Mouse (Mus musculus) mammary gland, adult 2 months (tissue): Measurements from ENCODE around the gene Gm10310. TPM values are rescaled to one million over a fixed set of nuclear protein-coding genes. Genes with fewer than 3 reads are reported as not detected.

ENCODE experiments used
- polyA plus RNA-seq: library from polyadenylated mRNA; depleted of rRNA; stranded (reverse); fragments of >200 nt; gene quantifications from 2 replicates; pipeline ENCODE4 v1.2.3, GENCODE M21; 2012; ENCODE audit warnings: low replicate concordance; rRNA removed

The Gm10310 gene
- not detected in 2 replicates for polyA plus RNA-seq

GRCm38 (mm10) chr10:129984962-129985361 is at the start of gene Gm10310:
Gene Gm10310 (minus strand): TSS chr10:129985062.

GRCm38 (mm10) chr10:130030048-130030447 is 45.2 kb upstream of the Gm10310 start, which contains the start of gene Olfr821:
Gene Olfr821 (plus strand): TSS chr10:130030348.

GRCm38 (mm10) chr10:130012321-130012720 is 27.5 kb upstream of the Gm10310 start, which contains the start of gene Olfr820:
Gene Olfr820 (plus strand): TSS chr10:130012621.

GRCm38 (mm10) chr10:129976040-129976439 is 8.8 kb downstream of the Gm10310 start, which contains the start of gene Olfr247:
Gene Olfr247 (minus strand): TSS chr10:129976140.

GRCm38 (mm10) chr10:129967166-129967565 is 17.7 kb downstream of the Gm10310 start, which contains the start of gene Olfr819:
Gene Olfr819 (minus strand): TSS chr10:129967266.

GRCm38 (mm10) chr10:129949000-129949399 is 35.9 kb downstream of the Gm10310 start, which contains the start of gene Olfr818:
Gene Olfr818 (minus strand): TSS chr10:129949100.

Other genes with a start within 250 kb of the Gm10310 start
- not detected in 2 replicates for gene Olfr806, start 243.1 kb downstream of the Gm10310 start, polyA plus RNA-seq
- gene Olfr807, start 227.3 kb downstream of the Gm10310 start, polyA plus RNA-seq: not detected in 2 replicates
- gene Olfr808, start 219.6 kb downstream of the Gm10310 start, polyA plus RNA-seq: not detected in 2 replicates
- gene Olfr809, start 210.4 kb downstream of the Gm10310 start, polyA plus RNA-seq: not detected in 2 replicates
- not detected in 2 replicates for gene Olfr810, start 190.1 kb downstream of the Gm10310 start, polyA plus RNA-seq
- gene Olfr811, start 180.7 kb downstream of the Gm10310 start, polyA plus RNA-seq: not detected in 2 replicates
- gene Olfr812, start 139.0 kb downstream of the Gm10310 start, polyA plus RNA-seq: not detected in 2 replicates
- not detected in 2 replicates for gene Olfr813, start 129.7 kb downstream of the Gm10310 start, polyA plus RNA-seq
- not detected in 2 replicates for gene Olfr814, start 105.2 kb downstream of the Gm10310 start, polyA plus RNA-seq
- gene Olfr815, start 79.2 kb downstream of the Gm10310 start, polyA plus RNA-seq: not detected in 2 replicates
- not detected in 2 replicates for gene Olfr816, start 69.5 kb downstream of the Gm10310 start, polyA plus RNA-seq
- gene Olfr818, start 36.0 kb downstream of the Gm10310 start, polyA plus RNA-seq: not detected in 2 replicates
- gene Olfr819, start 17.8 kb downstream of the Gm10310 start, polyA plus RNA-seq: not detected in 2 replicates
- not detected in 2 replicates for gene Olfr247, start 8.9 kb downstream of the Gm10310 start, polyA plus RNA-seq
- not detected in 2 replicates for gene Olfr820, start 27.6 kb upstream of the Gm10310 start, polyA plus RNA-seq
- not detected in 2 replicates for gene Olfr821, start 45.3 kb upstream of the Gm10310 start, polyA plus RNA-seq
- not detected in 2 replicates for gene Olfr822, start 86.1 kb upstream of the Gm10310 start, polyA plus RNA-seq
- not detected in 2 replicates for gene Olfr823, start 130.3 kb upstream of the Gm10310 start, polyA plus RNA-seq
- not detected in 2 replicates for gene Olfr824, start 144.9 kb upstream of the Gm10310 start, polyA plus RNA-seq
- not detected in 2 replicates for gene Olfr825, start 181.7 kb upstream of the Gm10310 start, polyA plus RNA-seq
- not detected in 2 replicates for gene Olfr826, start 199.1 kb upstream of the Gm10310 start, polyA plus RNA-seq
- gene Olfr827, start 229.3 kb upstream of the Gm10310 start, polyA plus RNA-seq: not detected in 2 replicates